Mouse (Mus musculus) effector memory CD4-positive, alpha-beta T cell, adult 7 months (primary cell): ENCODE data around the gene Aqp6. TPM values are rescaled to one million over a fixed set of nuclear protein-coding genes. Genes with fewer than 3 reads are reported as not detected.

ENCODE experiments used
- polyA plus RNA-seq: library from polyadenylated mRNA; unstranded; fragments of 100-300 nt; shearing (Covaris generic); gene quantifications from one replicate; pipeline ENCODE4 v1.2.1, GENCODE M21; 2017

The Aqp6 gene
- not detected for polyA plus RNA-seq

DNA sequence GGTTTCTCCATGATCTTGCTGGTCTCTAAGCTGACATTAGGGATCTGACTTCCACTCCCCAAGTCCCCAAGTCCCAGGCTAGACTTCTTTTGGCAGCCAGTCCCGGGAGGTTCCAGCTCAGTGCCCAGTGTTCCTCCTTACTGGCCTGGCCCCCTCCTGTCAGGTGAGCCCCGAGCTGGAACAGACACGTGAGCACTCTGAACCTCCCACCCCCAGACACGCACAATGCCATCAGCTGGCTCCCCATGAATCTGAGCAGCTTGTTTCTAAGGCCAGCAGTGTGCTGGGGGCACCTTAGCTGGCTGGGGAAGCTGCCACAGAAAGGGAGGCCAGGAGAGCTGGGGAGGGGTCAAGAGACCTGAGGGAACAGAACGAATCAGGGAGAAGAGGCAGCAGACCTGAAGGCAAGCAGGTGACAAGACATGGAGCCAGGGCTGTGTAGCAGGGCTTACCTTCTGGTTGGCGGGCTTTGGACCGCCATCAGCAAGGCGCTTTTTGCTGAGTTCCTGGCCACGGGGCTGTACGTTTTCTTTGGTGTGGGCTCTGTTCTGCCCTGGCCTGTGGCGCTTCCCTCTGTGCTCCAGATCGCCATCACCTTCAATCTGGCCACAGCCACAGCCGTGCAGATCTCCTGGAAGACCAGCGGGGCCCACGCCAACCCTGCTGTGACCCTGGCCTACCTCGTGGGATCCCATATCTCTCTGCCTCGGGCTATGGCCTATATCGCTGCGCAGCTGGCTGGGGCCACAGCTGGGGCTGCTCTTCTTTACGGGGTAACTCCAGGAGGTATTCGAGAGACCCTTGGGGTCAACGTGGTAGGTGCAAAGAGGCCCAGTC lies at the start of gene Aqp6:
Aqp6 (plus strand) TSS at position 415 of the 837 bp plus-strand sequence.

DNA sequence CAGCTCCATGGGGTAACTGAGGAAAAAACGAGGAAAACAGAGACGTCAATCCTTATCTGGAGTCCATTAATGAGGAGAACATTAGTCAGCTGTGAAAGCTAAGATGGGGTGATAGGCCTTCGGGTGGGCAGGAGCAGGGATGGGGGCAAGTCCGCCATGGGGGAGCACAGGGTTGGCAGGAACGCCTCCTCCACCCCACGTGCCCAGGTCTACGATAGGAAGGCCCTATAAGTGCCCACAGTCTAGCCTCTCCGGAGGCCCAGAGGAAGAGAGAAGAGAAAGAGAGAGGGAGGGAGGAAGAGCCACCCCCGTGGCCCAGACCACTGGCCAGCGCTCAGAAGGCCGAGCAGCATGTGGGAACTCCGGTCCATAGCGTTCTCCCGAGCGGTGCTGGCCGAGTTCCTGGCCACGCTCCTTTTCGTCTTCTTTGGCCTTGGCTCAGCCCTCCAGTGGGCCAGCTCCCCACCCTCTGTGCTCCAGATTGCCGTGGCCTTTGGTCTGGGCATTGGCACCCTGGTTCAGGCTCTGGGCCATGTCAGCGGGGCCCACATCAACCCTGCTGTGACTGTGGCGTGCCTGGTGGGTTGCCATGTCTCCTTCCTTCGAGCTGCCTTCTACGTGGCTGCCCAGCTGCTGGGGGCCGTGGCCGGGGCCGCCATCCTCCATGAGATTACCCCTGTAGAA lies 22.3 kb upstream of the Aqp6 start, which contains the start of gene Aqp2:
Aqp2 (plus strand) TSS at position 254 of the 684 bp plus-strand sequence.

DNA sequence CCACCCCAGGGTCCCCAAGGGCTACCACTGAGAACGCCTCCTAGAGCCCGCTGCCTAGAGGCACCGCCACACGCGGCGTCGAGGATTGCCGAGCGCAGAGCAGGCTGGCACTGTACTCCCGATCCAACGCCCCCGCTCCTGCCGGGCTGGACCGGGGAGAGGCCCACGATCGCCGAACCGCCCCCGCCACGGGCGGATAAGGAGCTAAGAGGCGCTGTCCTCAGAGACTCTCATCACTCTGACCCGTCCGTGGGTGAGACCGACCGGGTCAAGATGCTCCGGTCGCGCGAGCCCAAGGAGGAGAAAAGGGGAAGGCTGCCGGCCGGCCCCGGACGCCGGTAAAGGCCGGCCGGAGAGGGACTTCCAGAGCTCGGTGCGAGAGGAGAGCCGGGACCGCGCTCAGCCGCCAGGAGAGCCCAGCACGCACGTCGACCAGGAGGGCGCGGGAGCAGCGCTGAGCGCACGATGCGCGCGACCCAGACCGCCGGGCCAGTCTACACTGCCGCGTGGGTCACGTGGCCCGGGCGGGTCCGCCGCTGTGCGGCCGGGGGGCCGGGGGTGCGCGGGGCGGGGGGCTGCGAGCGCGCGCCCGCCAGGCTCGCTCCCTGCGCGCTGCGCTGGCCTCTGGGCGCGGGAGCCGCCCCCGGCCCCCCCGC lies 10.6 kb upstream of the Aqp6 start, which contains the start of gene Aqp5:
Aqp5 (plus strand) TSS at position 354 of the 656 bp plus-strand sequence.

DNA sequence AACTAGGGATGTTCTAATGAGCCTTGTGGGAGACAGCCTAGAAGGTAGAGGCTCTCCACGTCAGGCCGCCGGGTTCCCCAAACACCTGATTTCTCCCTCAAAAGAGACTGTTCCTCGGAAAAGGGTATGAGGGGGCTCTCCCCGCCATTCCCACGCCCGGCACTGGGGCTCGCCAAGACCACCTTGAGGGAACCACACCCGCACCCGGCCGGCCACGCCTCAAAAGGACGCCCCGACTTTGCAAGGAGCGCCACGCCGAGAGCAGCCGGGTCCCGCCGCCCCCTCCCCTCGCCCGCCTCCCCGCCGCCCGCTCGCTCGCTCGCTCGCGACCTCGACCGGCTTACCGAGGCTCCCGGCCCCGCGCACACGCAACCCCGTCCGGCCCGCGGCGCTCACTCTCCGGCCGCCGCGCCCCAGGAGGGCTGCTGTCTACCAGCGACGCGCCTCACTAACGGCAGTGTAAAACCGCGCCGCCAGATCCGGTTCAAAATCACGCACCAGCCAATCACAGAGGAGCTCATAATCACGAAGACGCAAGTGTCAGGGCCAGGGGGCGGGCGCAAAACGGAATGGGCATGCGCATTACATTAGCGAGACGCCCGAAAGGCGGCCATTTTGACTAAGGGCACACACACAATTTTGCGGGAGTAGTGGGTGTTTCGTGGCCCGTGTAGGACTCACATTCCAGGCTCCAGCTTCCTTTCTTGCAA lies 50.1 kb downstream of the Aqp6 start, which contains the start of gene Racgap1:
Racgap1 (minus strand) TSS at position 494 of the 710 bp plus-strand sequence.

Other genes starting within 250 kb of the Aqp6 start
- 24.9 TPM for gene Fmnl3, start 230.9 kb upstream of the Aqp6 start, polyA plus RNA-seq
- 142 TPM for gene Tmbim6, start 208.5 kb upstream of the Aqp6 start, polyA plus RNA-seq
- gene Nckap5l, start 143.7 kb upstream of the Aqp6 start, polyA plus RNA-seq: 8.0 TPM
- 10.3 TPM for gene Bcdin3d, start 126.7 kb upstream of the Aqp6 start, polyA plus RNA-seq
- not detected for gene Faim2, start 73.2 kb upstream of the Aqp6 start, polyA plus RNA-seq
- not detected for gene Aqp2, start 22.3 kb upstream of the Aqp6 start, polyA plus RNA-seq
- gene Aqp5, start 10.6 kb upstream of the Aqp6 start, polyA plus RNA-seq: not detected
- 17.6 TPM for gene Racgap1, start 50.3 kb downstream of the Aqp6 start, polyA plus RNA-seq
- 0.29 TPM for gene Asic1, start 69.0 kb downstream of the Aqp6 start, polyA plus RNA-seq
- gene Smarcd1, start 100.7 kb downstream of the Aqp6 start, polyA plus RNA-seq: 18.4 TPM
- gene Gm17349, start 104.1 kb downstream of the Aqp6 start, polyA plus RNA-seq: not detected
- 0.18 TPM for gene Gpd1, start 116.1 kb downstream of the Aqp6 start, polyA plus RNA-seq
- 121 TPM for gene Cox14, start 124.2 kb downstream of the Aqp6 start, polyA plus RNA-seq
- gene Cers5, start 171.5 kb downstream of the Aqp6 start, polyA plus RNA-seq: 70.8 TPM